Mouse (Mus musculus): ENCODE results near the gene Celf1. TPM values are rescaled to one million over a fixed set of nuclear protein-coding genes. Genes with fewer than 3 reads are reported as not detected.
A peak's percentile ranks its signal among the peaks of the same experiment; 100 is the strongest.

Celf1 gene
- polyA plus RNA-seq, 1 experiment from 2014 or later = 81.9 TPM

DNA sequence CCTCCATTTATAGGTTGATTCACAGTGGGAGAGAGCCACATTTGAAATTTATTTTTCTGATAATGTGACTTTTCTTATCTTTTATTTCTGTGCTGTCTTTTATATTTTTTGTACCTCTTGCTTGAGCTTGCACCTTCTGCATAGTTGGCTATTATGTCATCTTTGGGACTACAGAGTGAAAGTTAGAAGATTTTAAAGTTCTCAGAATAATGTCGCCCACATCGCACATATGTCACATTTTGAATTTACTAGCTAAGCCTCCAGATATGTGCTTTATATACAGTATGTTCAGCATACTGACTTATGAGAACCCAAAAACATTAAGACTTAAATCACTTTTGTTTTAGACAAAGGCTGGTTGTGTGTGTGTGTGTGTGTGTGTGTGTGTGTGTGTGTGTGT is 19.8 kb downstream of the Celf1 start:
- 96% methylated on average over 2 of the region's 2 CpGs for WGBS
- no peaks in the 10 kb centered on the region for H3K9me3 ChIP-seq (ENCODE audit: control insufficient read depth, low read length)

DNA sequence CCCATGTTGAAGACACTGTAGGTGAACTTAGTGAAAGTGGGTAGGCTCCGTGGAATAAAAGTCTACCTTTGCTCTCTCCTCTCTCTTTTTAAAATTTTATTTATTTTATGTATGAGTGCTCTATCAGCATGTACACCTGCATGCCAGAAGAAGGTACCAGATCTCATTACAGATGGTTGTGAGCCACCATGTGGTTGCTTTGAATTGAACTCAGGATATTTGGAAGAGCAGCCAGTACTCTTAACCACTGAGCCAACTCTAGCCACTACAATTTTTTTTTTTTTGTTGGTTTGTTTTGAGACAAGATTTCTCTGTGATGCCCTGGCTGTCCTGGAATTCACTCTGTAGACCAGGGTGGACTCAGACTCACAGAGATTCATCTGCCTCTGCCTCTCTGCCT is 23.1 kb downstream of the Celf1 start:
- Histone ChIP-seq H3K27me3 (replicated peaks; ENCODE audit: control insufficient read depth, insufficient read depth, low read length) (no peaks in the 10 kb centered on the region), H3K9me3 (ENCODE audit: control insufficient read depth, low read length) (no peaks in the 10 kb centered on the region), H3K36me3 (ENCODE audit: control insufficient read depth, insufficient read depth, low read length) (no peaks in the 10 kb centered on the region), H3K27ac (ENCODE audit: low read depth, low read length) (no peak overlapping the region), H3K4me1 (ENCODE audit: control insufficient read depth, insufficient read depth, low read depth, low read length) (peaks cover 11% of the 10 kb centered on the region), H3K4me2 (ENCODE audit: low read length) (no peak overlapping the region), H3K4me3 (ENCODE audit: low read length) (no peak overlapping the region), H3K9ac (ENCODE audit: low read depth, low read length) (no peak overlapping the region)
- 100% methylated on average over 1 of the region's 1 CpGs for WGBS
- ATAC-seq = no peak

More for the DNA sequence above, 19.8 kb downstream of the Celf1 start:
- H3K4me2 ChIP-seq (ENCODE audit: low read length) = no peak overlapping the region
- no peaks in the 10 kb centered on the region for H3K27me3 ChIP-seq (replicated peaks; ENCODE audit: control insufficient read depth, insufficient read depth, low read length)
- no peak overlapping the region for H3K27ac ChIP-seq (ENCODE audit: low read depth, low read length)
- H3K4me3 ChIP-seq (ENCODE audit: low read length) = no peak overlapping the region
- H3K36me3 ChIP-seq (ENCODE audit: control insufficient read depth, insufficient read depth, low read length) = no peaks in the 10 kb centered on the region
- no peak for ATAC-seq
- peaks cover 10% of the 10 kb centered on the region for H3K4me1 ChIP-seq (ENCODE audit: control insufficient read depth, insufficient read depth, low read depth, low read length)
- H3K9ac ChIP-seq (ENCODE audit: low read depth, low read length) = no peak overlapping the region

DNA sequence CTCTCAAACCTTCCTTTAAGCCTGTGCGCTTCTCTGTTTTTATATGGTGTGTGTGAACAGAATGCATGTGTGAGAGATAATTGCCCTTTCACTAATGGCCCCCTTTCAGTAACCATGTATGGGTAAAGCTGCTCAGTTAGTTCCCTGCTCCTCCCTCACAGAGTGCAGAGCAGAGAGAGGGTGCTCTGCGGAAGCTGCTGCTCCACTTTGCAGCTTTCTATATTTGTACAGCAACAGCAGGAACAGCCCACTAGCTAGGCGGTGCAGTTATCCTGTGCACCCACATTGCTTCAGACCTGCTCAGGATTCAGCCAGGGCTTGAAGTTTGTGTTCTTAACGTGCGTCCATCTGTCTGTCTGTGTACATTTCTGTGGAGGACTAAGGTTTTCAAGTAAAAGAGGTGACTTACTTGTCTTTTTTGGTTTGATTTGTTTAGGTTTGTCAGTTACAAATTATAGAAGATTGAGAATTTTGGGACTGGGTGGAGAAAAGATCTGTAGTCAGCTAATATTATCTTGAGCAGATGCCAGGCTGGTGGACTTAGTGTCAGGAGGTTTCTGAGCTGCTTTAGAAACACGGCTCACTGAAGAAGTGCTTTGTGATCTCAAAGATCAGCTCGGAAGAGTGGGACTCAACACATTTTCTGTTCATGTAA is 24.8 kb downstream of the Celf1 start:
- 71% methylated on average over 7 of the region's 7 CpGs for WGBS
- Histone ChIP-seq H3K27me3 (replicated peaks; ENCODE audit: control insufficient read depth, insufficient read depth, low read length) (no peaks in the 10 kb centered on the region), H3K4me2 (ENCODE audit: low read length) (no peak overlapping the region), H3K9ac (ENCODE audit: low read depth, low read length) (no peak overlapping the region), H3K27ac (ENCODE audit: low read depth, low read length) (no peak overlapping the region), H3K4me3 (ENCODE audit: low read length) (no peak overlapping the region), H3K9me3 (ENCODE audit: control insufficient read depth, low read length) (no peaks in the 10 kb centered on the region), H3K4me1 (ENCODE audit: control insufficient read depth, insufficient read depth, low read depth, low read length) (peaks cover 11% of the 10 kb centered on the region), H3K36me3 (ENCODE audit: control insufficient read depth, insufficient read depth, low read length) (no peaks in the 10 kb centered on the region)
- ATAC-seq = peak; percentile 66

DNA sequence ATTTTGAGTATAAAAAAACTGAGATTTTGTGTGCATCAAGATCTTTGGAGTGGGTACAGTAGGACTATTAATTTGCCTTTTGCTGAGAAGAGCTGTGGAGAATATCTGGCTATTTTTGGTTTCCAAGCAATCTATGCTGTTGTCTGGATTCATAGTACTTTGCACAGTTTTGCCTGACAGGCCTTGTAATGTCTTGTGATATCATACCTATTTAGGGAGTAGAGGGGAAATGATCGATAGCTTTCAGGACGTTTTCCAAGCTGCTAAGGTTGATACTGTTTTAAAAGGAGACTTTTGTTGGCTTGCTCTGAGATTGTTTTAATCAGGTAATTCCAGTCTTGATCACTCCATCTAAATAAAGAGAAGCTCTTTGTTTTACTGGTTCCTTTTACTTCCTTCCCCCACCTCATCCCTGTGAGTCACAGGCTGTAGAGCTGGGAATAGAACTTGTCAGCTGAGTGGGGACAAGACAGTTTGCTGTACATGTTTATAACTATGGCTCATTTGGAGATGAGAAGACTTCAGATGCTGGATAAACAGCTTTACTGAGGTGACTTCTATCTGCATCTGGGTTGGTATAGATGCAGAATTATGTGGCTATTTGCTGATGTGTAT is 25.4 kb downstream of the Celf1 start:
- no peak overlapping the region for H3K4me3 ChIP-seq (ENCODE audit: low read length)
- ATAC-seq = no peak
- H3K27ac ChIP-seq (ENCODE audit: low read depth, low read length) = no peak overlapping the region
- no peaks in the 10 kb centered on the region for H3K27me3 ChIP-seq (replicated peaks; ENCODE audit: control insufficient read depth, insufficient read depth, low read length)
- H3K36me3 ChIP-seq (ENCODE audit: control insufficient read depth, insufficient read depth, low read length) = no peaks in the 10 kb centered on the region
- H3K9ac ChIP-seq (ENCODE audit: low read depth, low read length) = no peak overlapping the region
- 75% methylated on average over 2 of the region's 2 CpGs for WGBS
- peaks cover 11% of the 10 kb centered on the region for H3K4me1 ChIP-seq (ENCODE audit: control insufficient read depth, insufficient read depth, low read depth, low read length)
- no peak overlapping the region for H3K4me2 ChIP-seq (ENCODE audit: low read length)
- H3K9me3 ChIP-seq (ENCODE audit: control insufficient read depth, low read length) = no peaks in the 10 kb centered on the region

DNA sequence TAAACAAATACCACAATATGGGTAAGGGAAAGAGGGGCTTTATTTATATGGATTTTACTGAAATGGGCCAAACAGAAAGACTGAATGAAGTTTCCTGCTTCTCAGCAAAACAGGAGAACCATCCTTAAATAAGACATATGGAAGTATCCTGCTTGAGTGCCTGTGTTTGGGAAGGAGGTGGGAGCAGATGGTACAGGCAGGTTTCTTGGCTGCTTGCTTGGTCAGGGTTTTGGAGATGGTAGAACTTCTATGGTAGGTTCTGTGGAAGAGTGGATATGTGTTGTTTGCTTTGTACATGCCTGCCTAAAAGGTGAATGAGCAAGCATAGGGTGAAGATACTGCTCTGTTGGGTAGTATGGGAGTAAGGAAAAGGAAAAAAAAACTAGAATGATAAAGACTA is 30.4 kb downstream of the Celf1 start:
- Histone ChIP-seq H3K27ac (ENCODE audit: low read depth, low read length) (peak overlapping the region; percentile 52; the same call in 1 of the 2 replicates), H3K27me3 (replicated peaks; ENCODE audit: control insufficient read depth, insufficient read depth, low read length) (no peaks in the 10 kb centered on the region), H3K9me3 (ENCODE audit: control insufficient read depth, low read length) (no peaks in the 10 kb centered on the region), H3K36me3 (ENCODE audit: control insufficient read depth, insufficient read depth, low read length) (no peaks in the 10 kb centered on the region), H3K4me2 (ENCODE audit: low read length) (no peak overlapping the region), H3K4me1 (ENCODE audit: control insufficient read depth, insufficient read depth, low read depth, low read length) (peaks cover 2% of the 10 kb centered on the region; the same call in 1 of the 2 replicates), H3K9ac (ENCODE audit: low read depth, low read length) (no peak overlapping the region), H3K4me3 (ENCODE audit: low read length) (no peak overlapping the region)
- peak; percentile 34; the same call in 1 of the 2 replicates for ATAC-seq

DNA sequence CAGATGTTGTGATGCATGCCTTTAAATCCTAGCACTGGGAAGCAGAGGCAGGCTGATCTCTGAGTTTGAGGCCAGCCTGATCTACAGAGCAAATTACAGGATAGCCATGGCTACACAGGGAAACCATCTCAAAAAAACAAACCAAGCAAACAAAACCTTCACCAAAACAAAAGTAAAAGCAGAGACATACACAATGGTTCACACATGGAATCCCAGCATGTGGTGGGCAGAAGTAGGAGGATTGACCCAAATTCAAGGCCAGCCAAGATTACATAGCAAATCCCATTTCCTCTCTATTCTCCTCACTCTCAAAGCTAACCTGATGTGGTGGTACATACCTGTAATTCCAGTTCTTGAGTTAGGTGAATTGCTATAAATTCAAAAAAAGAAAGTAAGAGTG is 33.9 kb downstream of the Celf1 start:
- Histone ChIP-seq H3K4me3 (ENCODE audit: low read length) (no peak overlapping the region), H3K4me1 (ENCODE audit: control insufficient read depth, insufficient read depth, low read depth, low read length) (no peaks in the 10 kb centered on the region), H3K4me2 (ENCODE audit: low read length) (no peak overlapping the region), H3K9ac (ENCODE audit: low read depth, low read length) (no peak overlapping the region), H3K36me3 (ENCODE audit: control insufficient read depth, insufficient read depth, low read length) (no peaks in the 10 kb centered on the region), H3K27ac (ENCODE audit: low read depth, low read length) (no peak overlapping the region), H3K9me3 (ENCODE audit: control insufficient read depth, low read length) (no peaks in the 10 kb centered on the region), H3K27me3 (replicated peaks; ENCODE audit: control insufficient read depth, insufficient read depth, low read length) (no peaks in the 10 kb centered on the region)
- no peak for ATAC-seq

DNA sequence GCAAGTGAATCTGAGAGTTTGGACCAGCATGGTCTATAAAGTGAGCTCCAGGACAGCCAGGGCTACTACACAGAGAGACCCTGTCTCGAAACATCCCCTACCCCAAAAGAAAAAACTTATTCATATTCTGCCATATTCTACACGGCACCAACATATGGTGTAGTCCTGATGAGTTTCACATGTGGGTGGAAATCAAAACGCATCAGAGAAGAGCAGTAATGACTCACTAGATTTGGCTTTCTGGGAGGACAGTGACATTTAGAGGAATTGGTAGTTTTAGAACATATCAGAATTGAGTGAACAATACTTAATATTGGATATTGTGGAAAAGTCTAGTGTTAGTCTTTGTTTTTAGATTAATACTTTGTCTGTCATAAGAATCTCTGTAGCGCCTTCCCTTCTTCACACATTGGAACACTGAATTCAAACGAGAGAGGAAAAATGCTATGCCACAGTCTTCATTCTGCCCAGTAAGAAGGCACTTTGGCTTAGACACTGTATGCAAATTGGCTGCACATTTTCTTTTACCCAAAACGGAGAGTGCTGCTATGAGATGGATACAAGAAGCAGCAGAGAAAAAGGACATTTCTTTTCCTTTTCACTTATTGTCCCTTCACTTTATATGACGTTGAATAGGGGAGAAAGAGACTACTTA is 35.1 kb downstream of the Celf1 start:
- Histone ChIP-seq H3K27me3 (replicated peaks; ENCODE audit: control insufficient read depth, insufficient read depth, low read length) (no peaks in the 10 kb centered on the region), H3K36me3 (ENCODE audit: control insufficient read depth, insufficient read depth, low read length) (no peaks in the 10 kb centered on the region), H3K4me3 (ENCODE audit: low read length) (no peak overlapping the region), H3K9me3 (ENCODE audit: control insufficient read depth, low read length) (no peaks in the 10 kb centered on the region), H3K4me2 (ENCODE audit: low read length) (no peak overlapping the region), H3K27ac (ENCODE audit: low read depth, low read length) (no peak overlapping the region), H3K4me1 (ENCODE audit: control insufficient read depth, insufficient read depth, low read depth, low read length) (no peaks in the 10 kb centered on the region), H3K9ac (ENCODE audit: low read depth, low read length) (no peak overlapping the region)
- 81% methylated on average over 7 of the region's 7 CpGs for WGBS
- ATAC-seq = no peak

DNA sequence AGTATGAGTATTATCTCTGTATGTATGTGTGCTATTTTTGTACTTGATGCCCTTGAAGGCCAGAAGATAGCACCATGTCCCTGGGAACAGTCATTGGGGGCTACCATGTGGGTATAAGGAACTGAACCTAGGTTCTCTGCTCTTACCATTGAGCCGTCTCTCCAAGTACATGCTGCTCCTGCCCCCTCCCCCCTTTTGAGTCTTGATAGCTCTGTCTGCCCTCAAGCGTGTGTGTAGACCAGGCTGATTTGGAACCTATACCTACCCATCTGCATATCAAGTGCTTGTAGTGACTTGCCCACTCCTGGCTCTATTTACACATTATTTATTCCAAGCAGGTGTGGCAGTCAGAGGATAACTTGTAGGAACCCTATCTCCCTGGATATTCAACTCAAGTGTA is 36.4 kb downstream of the Celf1 start:
- H3K9ac ChIP-seq (ENCODE audit: low read depth, low read length) = no peak overlapping the region
- H3K4me3 ChIP-seq (ENCODE audit: low read length) = no peak overlapping the region
- H3K9me3 ChIP-seq (ENCODE audit: control insufficient read depth, low read length) = no peaks in the 10 kb centered on the region
- no peaks in the 10 kb centered on the region for H3K4me1 ChIP-seq (ENCODE audit: control insufficient read depth, insufficient read depth, low read depth, low read length)
- no peaks in the 10 kb centered on the region for H3K36me3 ChIP-seq (ENCODE audit: control insufficient read depth, insufficient read depth, low read length)
- ATAC-seq = no peak
- H3K27me3 ChIP-seq (replicated peaks; ENCODE audit: control insufficient read depth, insufficient read depth, low read length) = no peaks in the 10 kb centered on the region
- no peak overlapping the region for H3K27ac ChIP-seq (ENCODE audit: low read depth, low read length)
- no peak overlapping the region for H3K4me2 ChIP-seq (ENCODE audit: low read length)
- 92% methylated on average over 2 of the region's 2 CpGs for WGBS

DNA sequence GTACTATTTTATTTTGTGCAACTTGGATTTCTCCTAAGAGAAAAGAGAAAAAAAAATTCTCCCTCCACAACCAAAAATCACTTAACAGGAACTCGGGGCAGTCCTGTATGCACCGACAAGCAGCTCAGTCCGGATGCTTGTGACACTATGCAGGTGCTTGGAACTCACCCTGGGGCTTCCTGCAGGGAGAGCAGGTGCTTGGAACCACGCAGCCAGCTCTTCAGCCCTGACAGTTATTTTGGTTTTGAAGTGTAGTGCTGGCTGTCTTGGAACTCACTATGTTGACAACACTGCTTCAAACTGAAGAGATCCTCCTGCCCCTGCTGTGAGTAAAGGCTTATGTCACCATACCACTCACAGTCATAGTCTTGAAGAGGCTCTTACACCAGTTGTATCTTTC is 37.1 kb downstream of the Celf1 start:
- no peak overlapping the region for H3K4me3 ChIP-seq (ENCODE audit: low read length)
- H3K9me3 ChIP-seq (ENCODE audit: control insufficient read depth, low read length) = no peaks in the 10 kb centered on the region
- no peak overlapping the region for H3K9ac ChIP-seq (ENCODE audit: low read depth, low read length)
- WGBS = 81% methylated on average over 4 of the region's 4 CpGs
- H3K27me3 ChIP-seq (replicated peaks; ENCODE audit: control insufficient read depth, insufficient read depth, low read length) = no peaks in the 10 kb centered on the region
- H3K4me2 ChIP-seq (ENCODE audit: low read length) = no peak overlapping the region
- H3K4me1 ChIP-seq (ENCODE audit: control insufficient read depth, insufficient read depth, low read depth, low read length) = no peaks in the 10 kb centered on the region
- no peak; the same call in 1 of the 2 replicates for ATAC-seq
- no peak overlapping the region for H3K27ac ChIP-seq (ENCODE audit: low read depth, low read length)
- no peaks in the 10 kb centered on the region for H3K36me3 ChIP-seq (ENCODE audit: control insufficient read depth, insufficient read depth, low read length)

All from hindbrain, embryonic 16.5 days (tissue).